Mouse (Mus musculus): ENCODE measurements at regions not wholly inside any gene's neighbourhood (a gene's known extent, or its start where the extent isn't known, plus 50 kb on each side); places are given as distances from the start of the nearest gene placed in this dataset.

DNA sequence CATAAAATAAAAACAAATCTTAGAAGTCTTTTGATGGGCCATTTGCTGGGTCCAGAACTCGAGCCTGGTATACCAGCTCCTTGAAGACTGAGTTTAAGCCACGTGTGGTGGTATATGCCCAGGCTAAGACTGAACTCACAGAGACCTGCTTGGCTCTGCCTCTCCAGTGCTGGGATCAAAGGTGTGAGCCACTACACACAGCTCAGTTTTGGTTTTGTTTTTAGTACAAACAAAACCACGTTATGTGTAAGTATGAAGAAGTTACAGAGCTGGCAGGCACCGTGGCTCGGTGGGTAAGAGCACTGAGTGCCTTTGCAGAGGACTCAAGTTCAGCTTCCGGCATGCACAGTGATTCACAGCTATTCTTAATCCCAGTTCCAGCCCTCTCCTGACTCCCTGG is 75.6 kb downstream of the Wdr5 start:
- no peaks in the 10 kb centered on the region for H3K36me3 ChIP-seq
- 87% methylated on average over 6 of the region's 6 CpGs for WGBS
- no peaks in the 10 kb centered on the region for H3K27me3 ChIP-seq (ENCODE audit: insufficient read depth, poor library complexity, severe bottlenecking)
- no peak overlapping the region for H3K27ac ChIP-seq
- H3K4me3 ChIP-seq, result no peak overlapping the region
- peaks cover 9% of the 10 kb centered on the region; the same call in 1 of the 2 replicates for H3K4me1 ChIP-seq (replicated peaks)
- no peaks in the 10 kb centered on the region for H3K9me3 ChIP-seq
- no peak for DNase-seq (ENCODE audit: low spot score)

DNA sequence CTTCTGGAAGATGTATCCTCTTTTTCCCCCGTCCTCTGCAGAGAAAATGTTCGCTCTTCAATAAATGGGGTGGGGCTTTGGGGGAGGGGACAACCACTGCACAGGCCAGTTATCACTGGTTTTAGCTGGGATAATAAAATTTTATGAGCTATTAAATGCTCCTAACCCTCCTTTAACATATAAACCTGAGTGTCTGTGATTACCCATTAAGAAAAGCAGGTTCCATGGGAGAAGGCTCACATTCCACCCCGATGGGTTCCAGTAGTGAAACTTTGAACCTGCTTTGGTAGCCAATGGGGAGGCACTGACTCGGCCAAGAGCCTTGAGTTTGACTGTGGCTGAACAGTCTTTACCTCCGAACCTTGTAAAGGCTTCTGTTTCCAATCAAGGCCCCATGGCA is 76.7 kb downstream of the Wdr5 start:
- no peaks in the 10 kb centered on the region for H3K9me3 ChIP-seq
- H3K36me3 ChIP-seq, result no peaks in the 10 kb centered on the region
- no peak overlapping the region for H3K27ac ChIP-seq
- WGBS, result 85% methylated on average over 5 of the region's 5 CpGs
- no peak overlapping the region for H3K4me3 ChIP-seq
- H3K27me3 ChIP-seq (ENCODE audit: insufficient read depth, poor library complexity, severe bottlenecking), result no peaks in the 10 kb centered on the region
- no peak for DNase-seq (ENCODE audit: low spot score)
- H3K4me1 ChIP-seq (replicated peaks), result peaks cover 14% of the 10 kb centered on the region

DNA sequence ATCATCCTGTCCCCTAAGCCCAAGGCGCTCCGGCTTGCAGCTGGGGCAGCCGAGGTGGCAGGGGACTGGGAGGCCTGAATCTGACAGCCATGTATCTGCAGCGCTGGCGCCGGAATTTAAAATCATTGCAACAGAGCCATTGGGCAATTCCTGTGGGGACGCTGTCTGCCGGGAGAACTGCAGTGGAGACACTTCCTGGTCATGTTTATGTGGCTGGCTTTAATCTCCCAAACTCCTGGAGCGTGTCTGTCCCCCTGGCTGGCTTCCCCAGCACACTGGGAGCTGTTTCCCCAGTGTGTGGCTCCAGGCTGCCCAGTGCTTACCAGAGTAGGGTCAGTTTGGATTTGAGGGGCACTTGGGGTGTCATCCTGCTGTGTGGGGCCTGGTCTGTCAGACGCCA is 78.4 kb downstream of the Wdr5 start:
- Histone ChIP-seq H3K4me1 (replicated peaks) (peaks cover 14% of the 10 kb centered on the region), H3K27me3 (ENCODE audit: insufficient read depth, poor library complexity, severe bottlenecking) (no peaks in the 10 kb centered on the region), H3K27ac (no peak overlapping the region; the same call in 1 of the 2 replicates), H3K36me3 (no peaks in the 10 kb centered on the region), H3K4me3 (no peak overlapping the region), H3K9me3 (no peaks in the 10 kb centered on the region)
- WGBS, result 56% methylated on average over 10 of the region's 10 CpGs
- DNase-seq (ENCODE audit: low spot score), result no peak

DNA sequence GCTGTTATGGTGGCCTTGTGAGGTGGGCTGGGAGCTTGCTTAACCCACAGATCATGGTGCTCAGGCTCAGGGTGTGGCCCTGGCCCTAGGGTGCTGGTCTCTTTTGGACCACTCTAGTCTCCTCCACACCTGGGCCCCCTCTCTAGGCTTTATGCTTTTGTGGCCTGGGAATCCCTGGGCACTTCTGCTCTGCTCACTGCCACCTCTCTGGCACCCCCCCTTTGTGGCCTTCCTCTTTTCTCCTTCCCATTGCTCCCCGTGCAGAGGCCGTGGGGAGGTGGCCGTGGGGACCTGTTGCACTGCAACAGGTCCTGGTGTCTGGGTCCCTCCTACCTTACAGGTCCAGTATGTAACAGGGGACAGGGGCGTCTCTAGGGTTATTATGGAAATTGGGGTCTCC is 80.3 kb downstream of the Wdr5 start:
- no peak overlapping the region for H3K4me3 ChIP-seq
- no peaks in the 10 kb centered on the region for H3K9me3 ChIP-seq
- no peak for DNase-seq (ENCODE audit: low spot score)
- WGBS, result 90% methylated on average over 4 of the region's 4 CpGs
- no peak overlapping the region for H3K27ac ChIP-seq
- no peaks in the 10 kb centered on the region for H3K36me3 ChIP-seq
- H3K27me3 ChIP-seq (ENCODE audit: insufficient read depth, poor library complexity, severe bottlenecking), result no peaks in the 10 kb centered on the region
- H3K4me1 ChIP-seq (replicated peaks), result peaks cover 14% of the 10 kb centered on the region

DNA sequence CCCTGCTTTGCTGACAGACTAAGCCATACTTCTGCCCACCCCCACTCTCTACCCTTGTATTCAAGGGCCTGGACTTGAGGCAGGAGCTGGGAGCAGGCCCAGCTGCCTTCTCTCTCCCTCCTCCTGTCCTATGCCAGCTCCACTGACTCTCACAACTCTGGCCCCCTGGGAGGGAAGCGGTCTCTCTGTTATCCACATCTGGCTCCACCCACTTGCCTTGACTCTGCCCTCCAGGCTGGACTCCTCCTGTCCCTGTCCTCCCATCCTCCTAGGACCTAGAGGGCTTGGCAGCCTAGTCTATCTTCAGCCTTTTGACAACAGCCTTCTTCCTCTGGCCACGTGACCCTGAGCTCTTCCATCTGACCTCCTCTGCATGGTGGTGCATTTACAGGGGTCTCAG is 80.0 kb upstream of the Rxra start:
- no peak overlapping the region for H3K27ac ChIP-seq
- no peak overlapping the region for H3K4me3 ChIP-seq
- peaks cover 14% of the 10 kb centered on the region for H3K4me1 ChIP-seq (replicated peaks)
- H3K27me3 ChIP-seq (ENCODE audit: insufficient read depth, poor library complexity, severe bottlenecking), result no peaks in the 10 kb centered on the region
- H3K9me3 ChIP-seq, result no peaks in the 10 kb centered on the region
- WGBS, result 35% methylated on average over 2 of the region's 2 CpGs
- no peaks in the 10 kb centered on the region for H3K36me3 ChIP-seq
- DNase-seq (ENCODE audit: low spot score), result no peak

DNA sequence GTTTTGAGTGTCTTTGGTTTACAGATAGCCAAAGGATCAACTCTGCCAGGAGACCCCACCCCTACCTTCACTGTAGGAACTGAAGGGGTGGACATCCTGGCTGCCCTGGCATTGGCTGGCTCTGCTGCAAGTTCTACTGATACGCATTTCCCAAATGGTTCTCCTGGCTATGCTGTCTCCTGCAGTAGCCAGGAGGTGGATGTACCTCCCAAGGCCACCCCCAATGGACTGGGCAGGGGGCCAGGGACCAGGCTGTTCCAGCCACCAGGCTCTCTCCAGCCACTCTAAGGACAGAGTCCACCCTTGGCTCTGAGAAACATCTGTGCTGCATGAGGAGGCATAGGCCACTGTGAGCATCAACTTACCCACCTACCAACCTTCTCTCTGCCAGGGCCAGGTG is 79.3 kb upstream of the Rxra start:
- no peaks in the 10 kb centered on the region for H3K36me3 ChIP-seq
- no peaks in the 10 kb centered on the region for H3K27me3 ChIP-seq (ENCODE audit: insufficient read depth, poor library complexity, severe bottlenecking)
- peaks cover 14% of the 10 kb centered on the region for H3K4me1 ChIP-seq (replicated peaks)
- 95% methylated on average over 1 of the region's 1 CpGs for WGBS
- no peak overlapping the region for H3K4me3 ChIP-seq
- DNase-seq (ENCODE audit: low spot score), result no peak
- no peaks in the 10 kb centered on the region for H3K9me3 ChIP-seq
- H3K27ac ChIP-seq, result no peak overlapping the region

DNA sequence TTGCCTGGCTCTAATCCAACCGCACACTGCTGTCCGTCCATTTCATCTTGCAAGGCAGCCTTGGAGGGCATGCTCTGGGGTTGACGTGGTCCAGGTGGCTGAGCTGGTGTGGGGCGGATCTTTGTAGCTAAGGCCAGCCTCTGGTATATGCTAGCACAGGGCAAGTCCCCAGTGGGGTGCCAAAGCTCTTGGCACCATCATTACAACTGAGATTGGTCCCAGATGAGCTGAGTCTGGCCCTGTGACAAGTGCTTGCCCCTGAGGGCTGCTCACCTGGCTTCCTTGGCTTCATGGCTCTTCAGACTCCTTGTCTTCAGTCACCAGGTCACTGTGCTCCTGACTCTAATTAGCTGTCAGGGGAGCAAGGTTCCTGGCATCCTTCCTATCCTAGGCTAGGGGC is 78.3 kb upstream of the Rxra start:
- Histone ChIP-seq H3K4me3 (no peak overlapping the region), H3K4me1 (replicated peaks) (peaks cover 12% of the 10 kb centered on the region), H3K9me3 (no peaks in the 10 kb centered on the region), H3K27ac (no peak overlapping the region), H3K36me3 (no peaks in the 10 kb centered on the region), H3K27me3 (ENCODE audit: insufficient read depth, poor library complexity, severe bottlenecking) (no peaks in the 10 kb centered on the region)
- DNase-seq (ENCODE audit: low spot score), result no peak
- 85% methylated on average over 4 of the region's 4 CpGs for WGBS

DNA sequence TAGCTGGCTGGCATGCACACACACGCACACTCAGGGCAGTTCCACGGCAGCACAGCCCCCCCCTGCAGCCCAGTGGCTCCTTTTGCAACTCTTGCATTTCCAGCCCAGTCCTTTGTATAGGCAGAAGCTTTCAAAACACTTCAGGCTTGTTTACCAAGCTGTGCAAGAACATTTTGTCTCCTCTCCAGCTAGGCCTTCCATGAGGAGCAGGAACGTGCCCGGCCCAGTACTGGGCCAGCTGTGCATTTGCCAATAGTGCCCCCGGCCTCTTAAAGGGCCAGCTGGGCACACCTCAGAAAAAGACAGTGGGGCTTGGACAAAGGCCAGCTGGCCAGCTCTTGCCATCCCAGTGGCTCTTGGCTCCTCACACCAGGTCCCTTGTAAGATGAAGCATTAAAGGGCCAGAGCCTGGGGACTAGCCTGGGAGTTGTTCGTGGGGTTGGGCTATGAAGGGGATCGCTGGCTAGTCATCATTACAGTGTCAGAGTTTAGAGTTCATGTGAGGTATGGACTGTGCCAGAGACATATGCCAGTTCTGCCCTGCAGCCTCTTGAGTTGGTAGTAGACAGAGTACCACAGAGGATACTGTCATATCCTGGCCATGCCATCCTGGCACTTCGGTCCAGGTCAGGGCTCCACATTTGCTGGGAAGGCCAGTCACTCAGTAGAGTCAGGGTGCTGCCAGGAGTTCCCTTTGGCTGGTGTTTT is 77.0 kb upstream of the Rxra start:
- no peaks in the 10 kb centered on the region for H3K36me3 ChIP-seq
- no peak overlapping the region for H3K4me3 ChIP-seq
- no peaks in the 10 kb centered on the region for H3K27me3 ChIP-seq (ENCODE audit: insufficient read depth, poor library complexity, severe bottlenecking)
- H3K4me1 ChIP-seq (replicated peaks), result peaks cover 5% of the 10 kb centered on the region
- no peak overlapping the region for H3K27ac ChIP-seq
- H3K9me3 ChIP-seq, result no peaks in the 10 kb centered on the region
- WGBS, result 93% methylated on average over 8 of the region's 8 CpGs
- no peak for DNase-seq (ENCODE audit: low spot score)

DNA sequence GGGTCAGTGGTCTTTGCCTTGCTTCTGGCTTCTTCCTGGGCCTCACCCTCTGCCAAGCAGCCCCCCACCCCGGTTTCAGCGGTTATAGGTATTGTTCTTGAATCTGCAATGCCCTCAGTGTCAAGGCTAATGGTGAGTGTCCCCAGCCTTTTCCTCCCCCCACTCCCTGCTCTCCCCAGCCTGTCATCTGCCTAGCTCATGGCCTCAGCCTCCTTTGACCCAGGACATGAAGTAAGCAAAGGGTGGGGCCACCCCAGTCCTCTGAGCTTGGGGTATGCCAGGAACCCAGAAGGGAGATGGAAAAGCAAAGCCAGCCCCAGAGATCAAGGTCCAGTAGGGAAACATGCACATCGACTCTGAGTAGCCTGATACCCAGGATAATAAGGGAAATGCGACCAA is 76.5 kb upstream of the Rxra start:
- no peaks in the 10 kb centered on the region for H3K27me3 ChIP-seq (ENCODE audit: insufficient read depth, poor library complexity, severe bottlenecking)
- DNase-seq (ENCODE audit: low spot score), result no peak
- 77% methylated on average over 4 of the region's 4 CpGs for WGBS

DNA sequence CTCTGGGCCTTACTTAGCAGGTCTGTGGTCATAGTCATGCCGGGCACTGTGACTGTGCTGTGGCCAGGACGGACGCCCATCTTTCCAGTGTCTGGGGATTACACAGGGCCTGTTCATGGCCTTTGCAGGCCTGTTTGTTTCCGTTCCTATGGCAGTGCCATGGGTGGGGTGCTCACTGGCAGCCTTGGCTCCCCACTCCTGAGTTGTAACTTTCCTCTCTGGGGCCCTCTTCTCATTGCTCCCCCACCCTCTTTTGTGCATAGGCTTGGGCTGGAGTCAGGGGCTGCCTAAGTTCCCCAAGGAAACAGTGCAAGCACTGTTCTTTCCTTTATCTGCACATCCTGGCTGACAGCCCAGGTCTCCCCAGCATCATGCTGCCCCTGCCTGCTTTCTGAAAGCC is 72.9 kb upstream of the Rxra start:
- no peaks in the 10 kb centered on the region for H3K36me3 ChIP-seq
- H3K27me3 ChIP-seq (ENCODE audit: insufficient read depth, poor library complexity, severe bottlenecking), result no peaks in the 10 kb centered on the region; the same call in 1 of the 2 replicates
- 89% methylated on average over 4 of the region's 4 CpGs for WGBS
- H3K9me3 ChIP-seq, result no peaks in the 10 kb centered on the region
- H3K27ac ChIP-seq, result no peak overlapping the region
- DNase-seq (ENCODE audit: low spot score), result no peak
- H3K4me1 ChIP-seq (replicated peaks), result no peaks in the 10 kb centered on the region
- H3K4me3 ChIP-seq, result no peak overlapping the region

More for the DNA sequence above, 76.5 kb upstream of the Rxra start:
- Histone ChIP-seq H3K36me3 (no peaks in the 10 kb centered on the region), H3K4me3 (no peak overlapping the region), H3K9me3 (no peaks in the 10 kb centered on the region), H3K4me1 (replicated peaks) (peaks cover 5% of the 10 kb centered on the region), H3K27ac (no peak overlapping the region)

DNA sequence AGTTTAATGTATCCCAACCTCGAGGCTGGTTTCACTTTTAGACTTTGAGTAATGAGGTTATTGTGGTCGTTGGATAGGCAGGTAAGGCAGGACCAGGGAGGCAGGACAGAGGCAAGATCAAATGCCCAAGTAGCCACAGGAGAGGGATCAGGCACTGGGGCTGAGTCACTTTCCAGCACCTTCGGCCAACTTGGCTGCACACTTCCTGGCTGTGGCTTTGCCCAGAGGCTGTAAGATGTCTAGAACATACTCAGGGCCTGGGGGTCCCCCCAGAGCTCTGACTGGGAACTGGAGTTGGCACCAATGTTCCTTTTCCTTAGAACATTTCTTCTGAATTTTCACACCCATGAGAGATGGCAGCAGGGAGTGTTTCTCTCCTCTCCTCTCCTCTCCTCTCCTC is 71.7 kb upstream of the Rxra start:
- 64% methylated on average over 3 of the region's 3 CpGs for WGBS
- Histone ChIP-seq H3K4me1 (replicated peaks) (no peaks in the 10 kb centered on the region), H3K4me3 (no peak overlapping the region), H3K9me3 (no peaks in the 10 kb centered on the region), H3K36me3 (no peaks in the 10 kb centered on the region), H3K27ac (no peak overlapping the region), H3K27me3 (ENCODE audit: insufficient read depth, poor library complexity, severe bottlenecking) (no peaks in the 10 kb centered on the region; the same call in 1 of the 2 replicates)
- no peak for DNase-seq (ENCODE audit: low spot score)

DNA sequence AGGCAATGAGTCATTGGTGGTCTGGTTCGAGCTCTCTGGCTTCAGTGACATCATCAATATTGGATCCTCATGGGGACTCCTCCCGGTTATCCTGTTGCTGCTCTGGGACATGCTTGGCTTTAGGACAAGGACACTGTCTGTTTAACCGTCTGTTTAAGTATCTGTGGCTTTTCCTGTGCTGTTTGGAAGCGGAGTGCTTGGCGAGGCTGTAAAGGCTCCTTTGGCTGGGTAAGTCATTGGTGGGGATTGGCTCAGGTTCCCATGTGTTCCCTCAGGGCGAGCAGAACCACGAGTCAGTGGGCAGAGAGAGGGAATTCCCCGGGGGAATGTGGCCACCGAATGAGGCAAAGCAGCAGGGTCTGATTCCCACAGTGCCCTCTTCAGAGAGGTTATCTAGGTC is 69.4 kb upstream of the Rxra start:
- Histone ChIP-seq H3K36me3 (no peaks in the 10 kb centered on the region), H3K4me1 (replicated peaks) (no peaks in the 10 kb centered on the region), H3K27me3 (ENCODE audit: insufficient read depth, poor library complexity, severe bottlenecking) (no peaks in the 10 kb centered on the region; the same call in 1 of the 2 replicates), H3K27ac (no peak overlapping the region), H3K9me3 (no peaks in the 10 kb centered on the region), H3K4me3 (no peak overlapping the region)
- DNase-seq (ENCODE audit: low spot score), result no peak
- WGBS, result 79% methylated on average over 9 of the region's 9 CpGs

DNA sequence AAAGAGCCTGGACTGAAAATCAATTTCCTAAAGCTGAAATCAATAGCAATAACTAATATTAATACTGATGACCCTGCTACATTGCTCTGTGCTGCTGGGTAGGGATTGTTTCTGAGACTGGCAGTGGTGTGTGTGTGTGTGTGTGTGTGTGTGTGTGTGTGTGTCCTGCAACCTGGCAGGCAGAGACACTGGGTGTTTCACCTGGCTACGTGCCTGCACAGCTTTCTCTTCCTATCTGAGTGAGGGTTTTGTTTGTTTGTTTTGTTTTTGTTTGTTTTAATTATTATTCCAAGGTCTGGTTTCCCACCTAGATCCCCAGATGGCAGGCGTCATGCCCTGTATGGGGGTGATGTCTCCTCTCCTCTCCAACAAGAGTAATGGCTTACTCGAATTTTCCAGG is 54.5 kb upstream of the Rxra start:
- Histone ChIP-seq H3K36me3 (no peaks in the 10 kb centered on the region), H3K4me3 (no peak overlapping the region), H3K27me3 (ENCODE audit: insufficient read depth, poor library complexity, severe bottlenecking) (0 out of 2 replicates have a peak, but pooled peaks cover 12% of the 10 kb centered on the region), H3K9me3 (no peaks in the 10 kb centered on the region), H3K4me1 (replicated peaks) (peaks cover 25% of the 10 kb centered on the region), H3K27ac (0 out of 2 replicates have a peak overlapping the region, but pooled peaks have one; percentile 5)
- WGBS, result 63% methylated on average over 3 of the region's 3 CpGs
- DNase-seq (ENCODE audit: low spot score), result no peak

All from hindbrain, embryonic 10.5 days (tissue).